Mouse (Mus musculus): ENCODE results near the gene Atp5d. TPM values are rescaled to one million over a fixed set of nuclear protein-coding genes. Genes with fewer than 3 reads are reported as not detected.
"Not testable (repeated sequence)": the region's sequence is repeated elsewhere in the genome, so short reads cannot be mapped to it uniquely, and the experiment has no call there.

Gene Atp5d
- polyA plus RNA-seq, 1 experiment from 2014 or later: 401 TPM

- Histone ChIP-seq H3K36me3 (ENCODE audit: control insufficient read depth, insufficient read depth, low read length) (no peaks in the 10 kb centered on the region), H3K9ac (ENCODE audit: low read length) (no peak overlapping the region; the same call in 1 of the 2 replicates), H3K9me3 (ENCODE audit: control insufficient read depth, low read length) (no peaks in the 10 kb centered on the region), H3K27me3 (ENCODE audit: control insufficient read depth, insufficient read depth, low read length) (no peaks in the 10 kb centered on the region), H3K4me2 (ENCODE audit: low read depth, low read length, severe bottlenecking) (no peak overlapping the region), H3K4me3 (ENCODE audit: low read depth, low read length) (no peak overlapping the region), H3K4me1 (replicated peaks; ENCODE audit: control insufficient read depth, insufficient read depth, low read length) (peaks cover 44% of the 10 kb centered on the region), H3K27ac (ENCODE audit: low read depth, low read length) (no peak overlapping the region)
- ATAC-seq (replicated peaks; ENCODE audit: low FRiP score) (no peak), DNase-seq (ENCODE audit: low spot score) (peak; percentile 54)
- WGBS: 78% methylated on average over 8 of the region's 8 CpGs
Observed at GRCm38 (mm10) chr10:80163721-80164120, 25.3 kb downstream of the Atp5d start.

DNA sequence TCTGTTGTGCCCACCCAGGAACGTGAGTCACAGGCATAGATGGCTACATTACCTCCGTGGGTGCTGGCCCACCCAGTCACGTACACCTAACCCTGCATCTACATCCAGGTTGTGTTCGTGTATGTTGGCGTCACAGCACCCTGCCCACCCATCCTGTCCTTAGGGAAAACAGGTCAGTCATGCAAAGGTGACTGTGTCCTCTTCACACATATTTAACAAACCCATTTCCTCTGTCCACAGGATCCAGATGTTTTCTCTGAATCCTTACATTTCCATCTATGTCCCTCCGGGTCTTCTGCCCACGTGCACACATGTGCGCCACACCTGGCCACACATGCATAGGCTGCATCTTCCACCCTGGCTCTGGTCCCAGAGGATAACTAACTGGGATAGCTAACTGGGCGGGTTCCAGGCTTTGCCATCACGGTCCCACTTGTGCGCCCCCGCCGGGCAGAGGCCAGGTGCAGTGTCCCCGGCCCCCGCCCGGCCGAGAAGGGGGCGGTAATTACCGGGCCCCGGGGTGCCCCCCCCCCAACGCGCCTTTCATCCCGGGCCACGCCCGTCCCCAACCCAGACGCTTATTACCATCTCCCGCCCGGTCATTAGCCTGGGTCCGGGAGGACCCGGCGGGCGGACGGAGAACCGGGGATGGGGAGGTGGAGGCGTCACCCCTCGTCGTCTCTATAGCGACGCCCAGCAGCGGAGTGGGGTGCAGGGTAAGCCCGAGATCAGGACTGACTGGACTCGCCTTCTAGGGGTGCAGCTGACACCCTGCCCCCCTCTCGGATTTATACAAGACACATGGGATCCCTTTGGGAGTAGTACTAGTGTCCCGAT, 25.9 kb downstream of the Atp5d start:
- H3K36me3 ChIP-seq (ENCODE audit: control insufficient read depth, insufficient read depth, low read length): no peaks in the 10 kb centered on the region
- peak overlapping the region; percentile 43 for H3K9ac ChIP-seq (ENCODE audit: low read length)
- no peaks in the 10 kb centered on the region for H3K27me3 ChIP-seq (ENCODE audit: control insufficient read depth, insufficient read depth, low read length)
- peak; percentile 50 for DNase-seq (ENCODE audit: low spot score)
- no peaks in the 10 kb centered on the region for H3K9me3 ChIP-seq (ENCODE audit: control insufficient read depth, low read length)
- peak overlapping the region; percentile 46; the same call in 1 of the 2 replicates for H3K27ac ChIP-seq (ENCODE audit: low read depth, low read length)
- no peak for ATAC-seq (replicated peaks; ENCODE audit: low FRiP score)
- peaks cover 43% of the 10 kb centered on the region for H3K4me1 ChIP-seq (replicated peaks; ENCODE audit: control insufficient read depth, insufficient read depth, low read length)
- peak overlapping the region; percentile 75 for H3K4me2 ChIP-seq (ENCODE audit: low read depth, low read length, severe bottlenecking)
- 10% methylated on average over 44 of the region's 44 CpGs for WGBS
- peak overlapping the region; percentile 24 for H3K4me3 ChIP-seq (ENCODE audit: low read depth, low read length)

- H3K27ac ChIP-seq (ENCODE audit: low read depth, low read length): peak overlapping the region; percentile 46; the same call in 1 of the 2 replicates
- peaks cover 41% of the 10 kb centered on the region for H3K4me1 ChIP-seq (replicated peaks; ENCODE audit: control insufficient read depth, insufficient read depth, low read length)
- peak overlapping the region; percentile 43 for H3K9ac ChIP-seq (ENCODE audit: low read length)
- H3K4me2 ChIP-seq (ENCODE audit: low read depth, low read length, severe bottlenecking): peak overlapping the region; percentile 75
- peak overlapping the region; percentile 24 for H3K4me3 ChIP-seq (ENCODE audit: low read depth, low read length)
- ATAC-seq (replicated peaks; ENCODE audit: low FRiP score) (peak; percentile 28), DNase-seq (ENCODE audit: low spot score) (peak; percentile 96)
- no peaks in the 10 kb centered on the region for H3K27me3 ChIP-seq (ENCODE audit: control insufficient read depth, insufficient read depth, low read length)
- peaks cover 3% of the 10 kb centered on the region; the same call in 1 of the 2 replicates for H3K36me3 ChIP-seq (ENCODE audit: control insufficient read depth, insufficient read depth, low read length)
- H3K9me3 ChIP-seq (ENCODE audit: control insufficient read depth, low read length): no peaks in the 10 kb centered on the region
- under 1% methylated on average over 17 of the region's 17 CpGs for WGBS
Observed at GRCm38 (mm10) chr10:80164998-80165344, 26.5 kb downstream of the Atp5d start.

GRCm38 (mm10) chr10:80165392-80166128, 27.1 kb downstream of the Atp5d start, which contains the start of gene Cirbp:
Gene Cirbp (plus strand): TSS chr10:80165985.
- H3K36me3 ChIP-seq (ENCODE audit: control insufficient read depth, insufficient read depth, low read length): peaks cover 9% of the 10 kb centered on the region
- peaks cover 36% of the 10 kb centered on the region for H3K4me1 ChIP-seq (replicated peaks; ENCODE audit: control insufficient read depth, insufficient read depth, low read length)
- ATAC-seq (replicated peaks; ENCODE audit: low FRiP score) (no peak), DNase-seq (ENCODE audit: low spot score) (peak; percentile 68)
- H3K9ac ChIP-seq (ENCODE audit: low read length): peak within 1 kb of the TSS; percentile 43
- H3K27ac ChIP-seq (ENCODE audit: low read depth, low read length): peak within 1 kb of the TSS; percentile 99; the same call in 1 of the 2 replicates
- no peaks in the 10 kb centered on the region for H3K27me3 ChIP-seq (ENCODE audit: control insufficient read depth, insufficient read depth, low read length)
- H3K9me3 ChIP-seq (ENCODE audit: control insufficient read depth, low read length): no peaks in the 10 kb centered on the region
- H3K4me3 ChIP-seq (ENCODE audit: low read depth, low read length): peak within 1 kb of the TSS; percentile 24
- WGBS: 13% methylated on average over 20 of the region's 20 CpGs
- H3K4me2 ChIP-seq (ENCODE audit: low read depth, low read length, severe bottlenecking): peak within 1 kb of the TSS; percentile 85

DNA sequence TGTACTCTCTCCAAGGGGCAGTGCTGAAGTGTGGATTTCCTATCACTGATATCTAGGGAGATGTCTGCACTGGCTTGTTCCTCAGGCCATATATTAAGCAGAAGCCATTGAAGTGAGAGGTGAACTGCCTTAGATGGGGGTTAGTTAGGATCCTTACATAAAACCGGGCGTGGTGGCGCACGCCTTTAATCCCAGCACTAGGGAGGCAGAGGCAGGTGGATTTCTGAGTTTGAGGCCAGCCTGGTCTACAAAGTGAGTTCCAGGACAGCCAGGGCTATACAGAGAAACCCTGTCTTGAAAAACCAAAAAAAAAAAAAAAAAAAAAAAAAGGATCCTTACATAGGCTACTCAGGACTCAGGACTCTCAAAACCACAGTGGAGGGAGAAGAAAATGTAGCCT, 27.7 kb downstream of the Atp5d start:
- H3K4me3 ChIP-seq (ENCODE audit: low read depth, low read length); ATAC-seq (replicated peaks; ENCODE audit: low FRiP score); H3K4me2 ChIP-seq (ENCODE audit: low read depth, low read length, severe bottlenecking); H3K27me3 ChIP-seq (ENCODE audit: control insufficient read depth, insufficient read depth, low read length); H3K9me3 ChIP-seq (ENCODE audit: control insufficient read depth, low read length); DNase-seq (ENCODE audit: low spot score): not testable (repeated sequence)
- Histone ChIP-seq H3K9ac (ENCODE audit: low read length) (peak overlapping the region; percentile 14; the same call in 1 of the 2 replicates), H3K27ac (ENCODE audit: low read depth, low read length) (0 out of 2 replicates have a peak overlapping the region, but pooled peaks have one; percentile 99), H3K4me1 (replicated peaks; ENCODE audit: control insufficient read depth, insufficient read depth, low read length) (peaks cover 30% of the 10 kb centered on the region), H3K36me3 (ENCODE audit: control insufficient read depth, insufficient read depth, low read length) (peaks cover 12% of the 10 kb centered on the region)
- WGBS: 83% methylated on average over 4 of the region's 4 CpGs

DNA sequence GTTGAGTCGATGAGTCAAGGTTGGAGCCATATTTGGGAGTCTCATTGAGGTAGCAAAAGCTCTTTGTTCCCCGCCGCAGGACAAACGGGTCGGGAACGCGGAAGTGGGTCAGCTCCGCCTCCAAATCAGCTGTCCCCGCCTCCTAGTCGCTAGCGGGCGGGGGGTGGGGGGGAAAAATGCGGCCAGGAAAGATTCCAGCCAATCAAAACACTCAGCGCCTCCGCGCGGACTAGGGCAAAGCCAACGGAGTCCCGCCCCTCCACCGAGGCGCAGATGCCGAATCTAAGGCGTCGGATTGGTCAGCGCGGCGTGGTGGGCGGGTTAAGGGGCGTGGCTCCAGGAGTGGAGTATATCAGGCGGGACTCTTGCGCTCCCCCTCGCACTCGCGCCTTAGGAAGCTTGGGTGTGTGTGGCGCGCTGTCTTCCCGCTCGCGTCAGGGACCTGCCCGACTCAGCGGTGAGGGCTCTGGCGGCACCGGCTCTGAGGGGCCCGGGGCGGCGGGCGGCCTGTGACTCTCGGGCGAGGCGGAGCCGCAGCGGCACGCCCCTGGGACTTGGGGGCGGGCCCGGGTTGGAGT, 29.1 kb downstream of the Atp5d start:
- peak overlapping the region; percentile 98 for H3K9ac ChIP-seq (ENCODE audit: low read length)
- peaks cover 31% of the 10 kb centered on the region for H3K4me1 ChIP-seq (replicated peaks; ENCODE audit: control insufficient read depth, insufficient read depth, low read length)
- peak overlapping the region; percentile 99 for H3K27ac ChIP-seq (ENCODE audit: low read depth, low read length)
- DNase-seq (ENCODE audit: low spot score) (peak; percentile 99), ATAC-seq (replicated peaks; ENCODE audit: low FRiP score) (peak; percentile 89)
- H3K36me3 ChIP-seq (ENCODE audit: control insufficient read depth, insufficient read depth, low read length): peaks cover 17% of the 10 kb centered on the region
- peak overlapping the region; percentile 95 for H3K4me3 ChIP-seq (ENCODE audit: low read depth, low read length)
- H3K9me3 ChIP-seq (ENCODE audit: control insufficient read depth, low read length): no peaks in the 10 kb centered on the region
- no peaks in the 10 kb centered on the region for H3K27me3 ChIP-seq (ENCODE audit: control insufficient read depth, insufficient read depth, low read length)
- WGBS: under 1% methylated on average over 55 of the region's 55 CpGs
- H3K4me2 ChIP-seq (ENCODE audit: low read depth, low read length, severe bottlenecking): peak overlapping the region; percentile 85

DNA sequence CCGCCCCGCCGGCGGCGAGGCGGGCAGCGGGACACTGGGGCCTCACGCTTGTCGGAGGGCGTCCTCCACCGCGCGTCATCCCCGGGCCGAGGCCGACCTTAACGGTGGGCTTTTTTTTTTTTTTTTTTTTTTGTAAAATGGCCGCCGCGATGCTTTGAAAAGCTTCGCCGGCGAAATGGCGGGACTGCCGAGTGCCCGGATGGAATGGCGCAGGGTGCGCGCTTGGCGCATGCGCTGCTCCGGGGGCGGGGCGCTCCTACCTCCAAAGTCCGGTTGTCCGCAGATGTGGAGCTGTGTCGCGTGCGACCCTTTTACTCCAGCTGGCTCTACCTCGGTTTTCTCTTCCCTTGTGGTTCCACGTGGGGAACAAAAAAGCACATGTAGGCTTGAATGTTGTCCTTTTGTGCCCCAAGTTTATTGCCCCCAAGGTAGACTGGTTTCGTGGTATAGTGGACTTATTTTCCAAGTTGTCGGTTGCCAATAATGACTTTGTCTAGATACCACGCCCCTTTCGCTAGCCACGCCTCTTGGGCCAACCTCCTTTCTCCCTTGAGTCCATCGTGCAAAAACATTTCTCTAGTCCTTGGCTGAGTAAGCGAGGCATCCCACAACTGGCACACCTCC, 29.7 kb downstream of the Atp5d start:
- H3K36me3 ChIP-seq (ENCODE audit: control insufficient read depth, insufficient read depth, low read length): peaks cover 17% of the 10 kb centered on the region
- no peaks in the 10 kb centered on the region for H3K27me3 ChIP-seq (ENCODE audit: control insufficient read depth, insufficient read depth, low read length)
- peak overlapping the region; percentile 98 for H3K9ac ChIP-seq (ENCODE audit: low read length)
- H3K27ac ChIP-seq (ENCODE audit: low read depth, low read length): peak overlapping the region; percentile 99
- DNase-seq (ENCODE audit: low spot score) (peak; percentile 97), ATAC-seq (replicated peaks; ENCODE audit: low FRiP score) (peak; percentile 45)
- H3K4me3 ChIP-seq (ENCODE audit: low read depth, low read length): peak overlapping the region; percentile 95
- H3K4me2 ChIP-seq (ENCODE audit: low read depth, low read length, severe bottlenecking): peak overlapping the region; percentile 85
- H3K4me1 ChIP-seq (replicated peaks; ENCODE audit: control insufficient read depth, insufficient read depth, low read length): peaks cover 31% of the 10 kb centered on the region
- WGBS: under 1% methylated on average over 43 of the region's 48 CpGs
- H3K9me3 ChIP-seq (ENCODE audit: control insufficient read depth, low read length): no peaks in the 10 kb centered on the region

DNA sequence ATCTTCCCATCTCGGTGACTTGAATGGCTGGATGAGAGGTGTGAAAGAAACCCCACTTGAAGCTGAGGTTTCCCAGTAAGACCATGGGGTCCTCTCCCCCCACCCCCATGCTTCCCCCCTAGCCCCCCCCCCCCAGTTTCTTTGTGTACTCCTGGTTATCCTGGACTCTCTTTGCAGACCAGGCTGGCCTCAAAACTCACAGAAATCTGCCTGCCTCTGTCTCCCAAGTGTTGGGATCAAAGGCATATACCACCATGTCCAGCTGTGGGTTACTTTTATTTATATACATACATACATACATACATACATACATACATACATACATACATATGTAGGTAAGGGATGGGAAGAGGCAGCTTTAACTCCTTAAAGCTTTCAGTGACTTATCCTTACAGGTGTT, 30.6 kb downstream of the Atp5d start:
- Histone ChIP-seq H3K27me3 (ENCODE audit: control insufficient read depth, insufficient read depth, low read length) (no peaks in the 10 kb centered on the region), H3K4me1 (replicated peaks; ENCODE audit: control insufficient read depth, insufficient read depth, low read length) (peaks cover 31% of the 10 kb centered on the region), H3K9me3 (ENCODE audit: control insufficient read depth, low read length) (no peaks in the 10 kb centered on the region), H3K4me2 (ENCODE audit: low read depth, low read length, severe bottlenecking) (peak overlapping the region; percentile 85), H3K36me3 (ENCODE audit: control insufficient read depth, insufficient read depth, low read length) (peaks cover 17% of the 10 kb centered on the region), H3K27ac (ENCODE audit: low read depth, low read length) (no peak overlapping the region), H3K4me3 (ENCODE audit: low read depth, low read length) (peak overlapping the region; percentile 95), H3K9ac (ENCODE audit: low read length) (peak overlapping the region; percentile 98; the same call in 1 of the 2 replicates)
- no peak for ATAC-seq (replicated peaks; ENCODE audit: low FRiP score)
- 78% methylated on average over 1 of the region's 1 CpGs for WGBS
- DNase-seq (ENCODE audit: low spot score): no peak

Data from forebrain, embryonic 11.5 days (tissue).